Mouse (Mus musculus) ES-E14 (cell line): ENCODE data around the gene Mrps23.

Experiments used
- HCFC1 ChIP-seq: IDR thresholded peaks from 2 replicates; pipeline ENCODE4 v1.6.1; 2012; ENCODE audit warnings: low read length, inconsistent platforms, borderline replicate concordance; ENCODE audit not compliant: insufficient read depth
- ZC3H11A ChIP-seq: IDR thresholded peaks from 2 replicates; pipeline ENCODE4 v1.6.1; 2012; ENCODE audit warnings: low read depth, mild to moderate bottlenecking, inconsistent platforms, low read length, borderline replicate concordance
- ZNF384 ChIP-seq: IDR thresholded peaks from 2 replicates; pipeline ENCODE4 v1.6.1; 2012; ENCODE audit warnings: low read depth, low read length, inconsistent platforms

- TF ChIP-seq ZNF384 (no peak), HCFC1 (no peak), ZC3H11A (no peak)
Measured at GRCm38 (mm10) chr11:88164213-88164723, 39.9 kb upstream of the Mrps23 start.
